Mouse (Mus musculus): Measurements from ENCODE around the gene Ctcf. TPM values are rescaled to one million over a fixed set of nuclear protein-coding genes. Genes with fewer than 3 reads are reported as not detected.
A peak's percentile ranks its signal among the peaks of the same experiment; 100 is the strongest.

Ctcf gene
- polyA plus RNA-seq, 1 experiment, result 37.1 TPM

DNA sequence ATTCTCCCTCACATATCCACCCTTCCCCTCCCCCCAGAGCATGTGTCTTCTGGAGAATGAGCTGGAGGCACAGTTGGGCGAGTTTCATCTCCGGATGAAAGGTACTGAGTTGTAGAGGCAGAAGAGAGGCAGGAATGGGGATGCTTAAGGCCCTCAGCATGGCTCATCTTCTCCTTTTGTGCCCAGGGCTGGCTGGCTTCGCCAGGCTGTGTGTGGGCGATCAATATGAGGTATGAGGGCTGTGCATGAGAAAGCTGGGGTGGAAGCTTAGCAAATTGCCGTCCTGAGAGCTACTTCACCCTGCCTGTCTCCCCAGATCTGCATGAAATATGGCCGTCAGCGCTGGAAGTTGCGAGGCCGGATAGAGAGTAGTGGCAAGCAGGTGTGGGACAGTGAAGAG, 20.4 kb upstream of the Ctcf start:
- peak in 1 of 2 experiments; percentile 74 for DNase-seq (ENCODE audit: extremely low spot score in 1 of 2, low spot score in 1 of 2)

DNA sequence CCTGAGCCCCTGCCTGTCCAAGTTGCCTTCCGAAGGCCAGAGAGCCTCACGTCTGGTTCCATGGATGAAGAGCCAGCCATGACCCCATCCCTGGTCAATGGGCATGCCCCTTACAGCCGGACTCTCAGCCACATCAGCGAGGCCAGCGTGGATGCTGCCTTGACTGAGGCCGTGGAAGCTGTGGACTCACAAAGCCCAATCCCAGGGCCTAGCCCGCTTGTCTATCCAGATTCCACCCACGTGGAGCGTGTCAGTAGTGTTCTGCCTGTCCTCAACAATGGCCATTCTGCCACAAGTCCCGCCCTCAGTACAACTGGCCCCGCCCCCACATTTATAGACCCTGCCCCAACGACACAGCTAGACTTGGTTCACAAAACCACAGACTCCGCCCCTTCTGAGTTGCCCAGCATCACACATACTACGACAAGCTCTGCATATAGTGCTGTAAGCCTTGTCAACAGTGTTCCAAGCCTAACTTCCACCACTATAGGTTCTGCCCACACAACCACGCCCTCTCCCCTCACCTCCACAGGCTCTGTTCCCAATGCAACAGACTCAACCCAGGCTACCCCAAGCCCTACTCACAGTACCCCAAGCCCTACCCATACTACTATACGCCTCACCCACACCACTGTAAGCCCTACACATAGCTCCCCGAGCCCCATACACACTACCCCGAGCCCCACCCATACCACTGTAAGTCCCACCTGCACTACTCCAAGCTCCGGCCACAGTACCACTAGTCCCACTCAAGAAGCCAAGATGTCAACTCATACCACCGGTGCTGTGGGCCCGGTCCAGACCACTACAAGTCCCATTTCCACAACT, 18.7 kb upstream of the Ctcf start:
- DNase-seq (ENCODE audit: extremely low spot score in 1 of 2, low spot score in 1 of 2), result no peak

DNA sequence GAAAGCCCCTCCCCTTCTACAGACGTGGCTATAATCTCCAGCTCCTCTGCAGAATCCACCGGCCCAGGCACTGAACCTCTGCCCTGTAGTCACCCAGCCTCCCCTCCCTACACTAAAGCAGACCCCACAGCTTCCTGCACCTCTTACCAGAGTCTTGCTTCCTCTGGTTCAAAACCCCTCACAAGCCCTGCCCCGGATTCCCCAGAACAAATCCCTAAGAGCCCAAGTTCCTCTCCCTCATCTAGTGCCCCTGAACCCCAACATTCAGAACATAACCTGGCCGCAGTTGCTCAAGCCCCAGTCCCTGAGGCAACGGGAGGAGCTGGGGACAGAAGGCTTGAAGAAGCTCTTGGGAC, 18.1 kb upstream of the Ctcf start:
- DNase-seq (ENCODE audit: extremely low spot score in 1 of 2, low spot score in 1 of 2), result no peak

DNA sequence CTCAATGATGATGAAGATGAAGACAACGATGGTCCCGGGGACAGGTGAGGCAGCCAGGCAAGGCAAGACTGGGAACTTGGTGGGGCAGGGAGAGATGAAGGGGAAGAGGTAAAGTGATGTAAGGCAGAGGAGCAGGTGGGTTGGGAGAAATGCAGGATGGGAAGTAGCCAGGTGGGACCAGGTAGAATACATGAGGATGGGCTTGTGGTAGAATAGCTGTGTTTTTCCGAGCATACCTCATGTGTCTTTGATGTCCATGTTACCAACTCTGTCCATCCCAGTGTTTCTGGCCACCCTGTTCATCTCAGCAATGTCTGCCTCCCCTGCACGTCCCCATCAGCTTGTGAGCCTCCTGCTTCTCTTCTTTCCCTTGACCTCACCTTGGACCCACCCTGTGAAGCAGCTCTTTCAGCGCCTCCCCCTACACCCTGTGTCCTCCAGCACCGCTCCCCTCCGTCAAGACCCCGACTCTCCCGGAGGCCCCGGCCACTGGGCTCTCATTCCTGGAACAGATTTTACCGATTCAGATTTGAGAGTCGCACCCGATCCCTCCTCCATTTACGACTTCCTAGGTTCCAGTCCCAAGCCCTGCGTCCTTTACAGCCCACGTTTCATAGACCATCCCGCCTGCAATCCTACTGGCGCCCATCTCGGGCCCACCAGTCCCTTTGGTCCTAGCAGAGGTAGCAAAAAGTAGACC, 17.3 kb upstream of the Ctcf start:
- no peak for DNase-seq (ENCODE audit: extremely low spot score in 1 of 2, low spot score in 1 of 2)

DNA sequence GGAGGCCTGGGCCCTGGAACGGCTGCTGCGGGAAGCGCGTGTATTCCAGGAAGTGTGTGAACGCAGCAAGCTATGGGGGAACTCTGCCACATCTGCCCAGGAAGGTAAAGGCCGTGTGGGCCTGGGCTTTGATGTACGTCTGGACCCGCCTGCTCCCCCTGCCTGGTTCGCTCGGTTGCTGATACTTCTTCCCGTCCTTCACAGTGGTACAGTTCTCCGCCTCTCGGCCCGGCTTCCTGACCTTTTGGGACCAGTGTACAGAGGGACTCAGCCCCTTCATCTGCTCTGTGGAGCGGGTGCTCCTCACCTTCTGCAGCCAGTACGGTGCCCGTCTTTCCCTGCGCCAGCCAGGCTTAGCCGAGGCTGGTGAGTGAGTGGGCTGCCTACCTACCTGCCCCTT, 16.2 kb upstream of the Ctcf start:
- no peak for DNase-seq (ENCODE audit: extremely low spot score in 1 of 2, low spot score in 1 of 2)

DNA sequence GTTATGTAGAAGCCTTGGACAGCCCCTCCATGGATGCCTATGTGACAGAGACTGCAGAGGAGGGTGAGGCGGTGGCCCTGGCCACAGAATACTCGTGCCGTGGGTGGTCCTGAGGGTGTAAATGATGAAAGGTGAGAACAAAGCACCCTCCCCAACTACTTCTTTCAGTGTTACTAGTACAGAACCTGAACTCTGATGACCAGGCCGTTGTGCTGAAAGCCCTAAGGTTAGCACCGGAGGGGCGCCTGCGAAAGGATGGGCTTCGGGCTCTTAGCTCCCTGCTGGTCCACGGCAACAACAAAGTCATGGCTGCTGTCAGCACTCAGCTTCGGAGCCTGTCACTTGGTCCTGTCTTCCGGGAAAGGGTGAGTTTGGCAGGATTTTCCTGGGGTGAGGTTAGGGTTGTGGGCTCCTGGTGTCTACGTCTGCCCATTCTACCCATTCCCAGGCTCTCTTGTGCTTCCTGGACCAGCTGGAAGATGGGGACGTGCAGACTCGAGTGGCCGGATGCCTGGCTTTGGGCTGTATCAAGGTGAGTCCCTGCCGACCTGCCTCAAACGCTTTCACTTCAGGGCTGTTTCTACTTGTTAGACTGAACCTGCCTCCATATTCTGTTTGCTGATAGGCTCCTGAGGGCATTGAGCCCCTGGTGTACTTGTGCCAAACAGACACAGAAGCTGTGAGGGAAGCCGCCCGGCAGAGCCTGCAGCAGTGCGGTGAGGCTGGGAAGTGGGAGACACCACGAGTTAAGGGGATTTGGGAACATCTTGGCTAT, 15.2 kb upstream of the Ctcf start:
- DNase-seq (ENCODE audit: extremely low spot score in 1 of 2, low spot score in 1 of 2), result no peak

DNA sequence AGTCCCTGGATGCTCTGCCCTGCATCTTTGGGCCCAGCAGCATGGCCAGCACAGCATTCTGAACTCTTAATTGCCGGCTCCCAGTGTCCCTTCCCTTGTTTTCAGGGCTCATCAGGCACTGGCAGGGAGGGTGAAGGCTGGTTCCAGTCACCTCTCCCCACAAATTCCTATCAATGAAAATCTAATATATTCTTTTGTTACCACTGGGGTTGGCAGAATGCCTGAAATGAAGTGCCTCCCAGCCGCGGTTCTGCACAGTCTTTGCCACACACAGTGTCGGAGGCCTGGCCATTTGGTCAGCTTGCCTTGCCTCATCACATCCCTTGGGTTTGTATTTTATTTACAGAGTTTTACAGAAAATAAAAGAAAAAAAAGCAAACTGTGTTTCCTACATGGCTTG, 14.5 kb upstream of the Ctcf start:
- no peak for DNase-seq (ENCODE audit: extremely low spot score in 1 of 2, low spot score in 1 of 2)

DNA sequence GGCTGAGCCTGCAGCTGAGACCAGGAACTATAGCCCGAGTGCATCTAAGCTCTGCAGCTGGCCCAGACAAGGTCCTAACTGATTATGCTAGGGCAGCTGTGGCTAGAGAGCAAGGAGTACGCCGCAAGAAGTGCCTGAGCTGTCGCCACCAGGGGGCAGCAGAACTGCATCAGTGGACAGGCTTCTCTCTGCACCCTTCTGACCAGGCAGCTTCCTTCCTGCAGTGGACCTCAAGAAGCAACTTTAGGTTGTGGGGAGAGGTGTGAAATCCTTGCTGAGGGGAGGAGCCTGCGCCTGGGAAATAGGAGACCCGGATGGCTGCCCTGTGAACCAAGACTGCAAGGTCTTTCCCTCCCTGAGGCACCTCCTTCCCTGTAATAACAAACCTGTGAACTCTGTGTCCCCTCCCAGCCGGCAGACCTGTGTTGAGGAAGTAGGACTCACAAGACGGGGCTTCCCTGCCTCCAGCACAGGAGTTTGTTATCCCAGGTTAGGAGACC, 13.9 kb upstream of the Ctcf start:
- peak; percentile 88 to 97 for DNase-seq (ENCODE audit: extremely low spot score in 1 of 2, low spot score in 1 of 2)

DNA sequence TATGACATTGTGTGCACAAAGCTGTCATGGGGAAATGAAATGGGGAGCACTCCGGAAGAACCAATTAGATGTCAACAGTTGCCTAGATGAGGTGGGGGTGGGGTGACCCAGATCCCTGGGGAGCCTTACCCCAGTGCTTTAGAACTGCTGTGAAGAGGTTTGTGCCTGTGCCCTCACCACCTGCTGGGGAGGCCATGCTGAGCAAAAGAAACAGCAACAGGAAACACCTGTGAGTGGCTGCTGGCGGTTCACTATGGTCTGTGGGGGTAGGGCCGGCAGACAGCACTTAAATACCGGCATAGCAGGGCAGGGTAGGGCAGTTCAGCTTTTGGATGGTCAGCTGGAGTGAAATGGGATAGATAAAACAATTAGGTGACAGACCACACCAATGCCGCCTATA, 13.2 kb upstream of the Ctcf start:
- DNase-seq (ENCODE audit: extremely low spot score in 1 of 2, low spot score in 1 of 2), result no peak

DNA sequence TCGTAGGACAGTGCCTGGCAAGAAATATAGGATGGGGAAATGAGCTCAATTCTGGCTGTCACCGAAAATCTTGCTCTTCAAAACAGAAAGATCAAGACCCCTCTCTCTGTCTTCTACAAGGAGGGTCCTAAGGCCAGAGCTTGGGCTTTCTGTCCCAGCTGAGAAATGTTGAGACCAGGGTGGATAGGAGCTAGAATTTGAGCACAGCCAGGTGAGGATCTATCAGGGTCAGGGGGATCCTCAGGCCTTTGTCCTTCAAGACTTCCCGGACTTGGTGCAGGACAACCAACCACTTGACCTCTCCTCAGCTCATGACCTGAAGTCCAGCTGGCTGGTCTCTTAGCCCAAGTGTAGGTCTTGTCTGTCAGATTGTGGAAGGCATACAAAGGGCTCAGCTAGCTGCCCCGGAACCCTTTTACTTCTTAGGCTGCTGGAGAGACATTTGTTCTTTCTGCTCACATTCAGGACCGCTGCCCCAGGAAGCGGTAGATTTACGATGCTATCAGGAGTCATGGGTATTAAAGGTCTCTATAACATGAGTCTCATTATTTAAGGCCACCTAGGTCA, 12.6 kb upstream of the Ctcf start:
- no peak for DNase-seq (ENCODE audit: extremely low spot score in 1 of 2, low spot score in 1 of 2)

DNA sequence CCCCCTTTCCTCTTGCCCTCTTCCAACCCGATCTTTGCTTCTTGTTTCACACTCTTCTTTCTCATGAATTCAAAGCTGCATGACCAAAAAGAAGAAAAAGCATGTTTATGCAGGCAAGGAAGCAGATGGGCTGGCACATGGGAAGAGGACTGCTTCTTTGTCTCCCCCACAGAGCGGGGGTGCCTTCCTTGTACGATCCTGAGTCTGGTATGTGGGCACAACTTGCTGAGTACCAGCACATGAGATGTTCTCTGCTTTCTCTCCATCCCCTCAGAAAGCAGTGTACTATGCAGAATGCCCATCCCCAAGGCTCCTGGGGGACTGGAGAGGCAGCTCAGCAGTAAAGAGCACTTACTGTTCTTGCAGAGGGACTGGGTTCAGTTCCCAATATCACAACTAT, 12.0 kb upstream of the Ctcf start:
- peak; percentile 86 for DNase-seq (ENCODE audit: extremely low spot score in 1 of 2, low spot score in 1 of 2)

DNA sequence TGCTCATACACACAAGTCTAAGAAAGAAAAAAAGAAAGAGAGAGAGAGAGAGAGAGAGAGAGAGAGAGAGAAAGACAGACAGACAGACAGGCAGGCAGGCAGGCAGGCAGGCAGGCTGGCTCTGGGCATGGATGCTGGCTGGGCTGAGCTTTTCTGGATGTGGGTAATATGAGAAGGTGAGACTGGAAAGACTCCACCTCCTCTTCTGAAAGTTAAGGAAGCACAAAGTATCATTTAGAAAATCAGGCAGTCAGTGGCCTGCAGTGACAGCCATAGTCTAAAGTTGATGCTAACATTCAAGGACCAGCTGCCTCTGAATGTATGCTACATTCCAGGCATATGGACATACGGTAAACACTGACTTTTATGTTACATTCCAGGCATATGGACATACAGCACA, 11.5 kb upstream of the Ctcf start:
- no peak for DNase-seq (ENCODE audit: extremely low spot score in 1 of 2, low spot score in 1 of 2)

DNA sequence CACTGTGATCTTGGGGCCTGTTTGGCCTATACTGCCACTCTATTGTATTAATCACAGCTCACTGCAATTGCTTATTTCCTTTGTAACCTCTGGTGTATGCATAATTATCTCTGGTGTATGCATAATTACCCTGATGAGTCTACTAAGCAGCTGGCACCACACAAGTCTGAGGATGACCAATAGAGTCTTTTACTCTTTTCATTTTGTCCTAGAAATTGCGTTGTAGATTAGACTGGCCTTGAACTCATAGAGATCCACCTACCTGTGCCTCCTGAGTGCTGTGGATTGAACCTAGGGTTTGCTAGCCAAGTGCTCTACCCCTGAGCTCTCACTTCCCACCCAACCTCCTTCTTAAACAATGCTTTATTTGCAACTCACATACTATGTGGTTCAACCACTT, 10.3 kb upstream of the Ctcf start:
- DNase-seq (ENCODE audit: extremely low spot score in 1 of 2, low spot score in 1 of 2), result no peak

DNA sequence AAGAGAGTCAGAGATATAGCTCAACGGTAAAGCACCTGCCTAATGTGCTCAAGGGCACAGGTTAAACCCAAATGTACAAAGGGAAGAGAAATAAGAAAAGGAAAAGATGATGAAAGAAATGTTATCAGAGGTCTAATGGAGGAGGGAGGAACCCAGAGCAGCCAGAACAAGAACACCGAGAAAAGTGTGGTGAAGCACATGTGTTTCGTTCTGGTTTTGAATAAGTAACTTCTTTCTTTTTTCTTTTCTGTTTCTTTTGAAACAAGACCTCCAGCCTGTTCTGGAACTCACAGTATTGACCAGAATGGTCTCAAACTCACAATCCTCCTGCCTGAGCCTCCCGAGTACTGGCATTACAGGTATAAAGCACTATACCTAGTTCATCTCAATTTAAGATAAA, 7.0 kb upstream of the Ctcf start:
- DNase-seq (ENCODE audit: extremely low spot score in 1 of 2, low spot score in 1 of 2), result no peak

DNA sequence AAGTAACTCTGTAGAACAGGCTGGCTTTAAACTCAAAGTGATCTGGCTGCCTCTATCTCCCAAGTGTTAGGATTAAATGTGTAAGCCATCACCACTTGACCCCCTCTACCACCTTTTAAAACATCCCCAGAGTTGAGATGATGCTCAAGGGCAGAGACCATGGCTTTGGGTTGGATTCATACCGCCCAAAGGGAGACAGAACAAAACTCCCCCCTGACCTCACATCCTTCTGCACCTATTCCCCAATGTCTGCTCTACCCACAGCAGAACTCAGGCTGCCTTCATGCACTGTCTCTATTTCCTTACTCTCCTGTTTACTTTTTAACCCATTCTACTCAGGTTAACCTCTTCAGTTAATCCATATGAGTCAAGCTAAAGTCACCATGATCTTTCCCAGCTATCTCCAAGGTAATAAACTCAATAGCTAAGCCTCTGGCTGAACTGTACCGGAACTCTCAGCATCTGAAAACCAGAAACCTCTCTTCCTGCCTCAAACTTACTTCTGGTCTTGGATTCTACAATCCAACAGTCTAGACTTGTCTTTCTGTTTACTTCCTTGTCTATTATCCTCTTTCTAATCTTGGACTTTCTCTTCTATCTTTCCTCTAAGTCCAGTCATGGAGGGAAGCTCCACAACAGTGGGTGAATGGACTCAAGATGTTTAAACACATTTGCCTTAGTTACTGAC, 1.5 kb upstream of the Ctcf start:
- no peak for DNase-seq (ENCODE audit: extremely low spot score in 1 of 2, low spot score in 1 of 2)

DNA sequence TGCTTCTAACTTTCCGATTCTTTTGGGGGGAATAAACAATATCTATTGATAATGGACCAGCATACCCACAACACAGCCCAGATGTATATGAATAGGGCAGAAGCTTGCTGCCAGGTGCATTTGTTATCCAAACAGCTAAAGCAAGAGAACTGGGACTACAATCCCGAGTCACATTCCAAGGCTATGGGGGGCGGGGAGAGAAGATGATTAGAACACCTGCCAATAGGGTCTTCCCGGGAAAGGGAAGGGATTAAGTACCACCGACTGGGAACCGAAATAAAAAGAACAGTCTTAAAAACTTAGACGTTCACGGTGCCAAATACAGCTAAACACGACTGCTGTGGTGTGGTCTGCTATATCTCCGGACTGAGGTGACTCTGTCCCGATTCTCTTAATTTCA, 887 bp upstream of the Ctcf start:
- DNase-seq (ENCODE audit: extremely low spot score in 1 of 2, low spot score in 1 of 2), result no peak

DNA sequence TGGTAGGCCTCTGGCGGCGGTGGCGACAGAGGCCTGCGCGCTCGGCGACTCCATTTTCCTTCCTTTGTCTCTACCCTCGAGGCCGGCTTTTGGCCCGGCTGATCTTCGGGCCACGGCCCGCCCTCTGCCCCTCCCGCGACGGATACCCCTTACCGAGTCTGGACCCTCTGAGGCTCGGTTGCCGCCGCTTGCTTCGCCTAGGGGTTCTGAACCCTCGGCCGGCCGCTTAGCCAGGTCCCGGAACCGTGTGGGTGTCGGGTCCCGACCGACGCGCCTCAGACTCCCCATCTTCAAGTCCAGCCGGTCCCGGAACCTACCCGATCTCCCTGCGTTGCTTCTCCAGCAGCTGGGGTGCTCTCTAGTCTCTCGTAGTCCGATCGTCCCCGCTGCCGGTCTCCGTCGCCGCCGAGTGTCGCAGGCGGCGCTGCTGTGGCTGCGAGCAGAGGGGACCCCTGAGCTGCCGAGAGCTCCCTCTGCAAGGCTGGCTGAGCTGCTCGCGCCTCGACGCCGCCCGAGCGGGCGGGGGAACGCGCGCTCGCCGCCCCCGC, 669 bp downstream of the Ctcf start, which contains the start of gene Agrp:
Agrp (minus strand) TSS at position 431 of the 548 bp plus-strand sequence.
- peak in 1 of 2 experiments; percentile 41 for DNase-seq (ENCODE audit: extremely low spot score in 1 of 2, low spot score in 1 of 2)

DNA sequence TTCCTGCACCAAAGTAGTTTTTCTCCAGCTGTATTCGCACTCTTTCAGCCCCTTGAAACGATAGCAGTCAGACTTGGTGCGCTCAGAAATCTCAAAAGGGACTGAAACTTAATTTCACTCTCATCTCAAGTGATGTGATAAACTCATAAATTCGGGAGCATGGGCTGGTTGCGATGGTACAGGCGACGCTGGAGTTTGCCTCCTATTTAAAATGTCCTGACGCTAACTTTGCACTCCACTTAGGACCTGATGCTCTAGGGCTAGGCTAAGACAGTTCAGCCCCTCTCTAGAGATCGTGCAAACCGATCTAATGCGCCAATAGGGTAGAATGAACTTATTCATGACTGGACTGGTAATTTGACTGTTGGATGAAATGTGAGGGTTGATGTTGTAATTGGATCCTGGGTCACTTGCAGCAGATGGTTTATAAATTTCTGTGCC, 1.3 kb downstream of the Ctcf start:
- DNase-seq (ENCODE audit: extremely low spot score in 1 of 2, low spot score in 1 of 2), result no peak

DNA sequence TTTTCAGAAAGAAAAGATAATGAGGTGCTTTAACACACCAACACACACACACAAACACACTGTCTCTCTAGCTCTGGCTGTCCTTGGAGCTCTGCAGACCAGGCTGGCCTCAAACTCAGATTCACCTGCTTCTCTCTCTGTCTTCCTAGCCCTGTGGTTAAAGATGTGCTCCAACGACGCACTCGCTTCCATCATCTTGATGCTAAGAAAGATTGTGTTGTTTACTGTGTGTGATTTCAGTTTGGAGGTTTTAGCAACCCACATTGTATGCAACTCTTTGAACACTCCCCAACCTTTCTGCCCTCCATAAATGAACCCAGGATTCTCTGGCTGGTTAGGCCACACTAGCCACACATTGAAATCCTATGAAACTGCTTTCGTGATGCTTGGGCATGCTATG, 2.1 kb downstream of the Ctcf start:
- DNase-seq (ENCODE audit: extremely low spot score in 1 of 2, low spot score in 1 of 2), result no peak

DNA sequence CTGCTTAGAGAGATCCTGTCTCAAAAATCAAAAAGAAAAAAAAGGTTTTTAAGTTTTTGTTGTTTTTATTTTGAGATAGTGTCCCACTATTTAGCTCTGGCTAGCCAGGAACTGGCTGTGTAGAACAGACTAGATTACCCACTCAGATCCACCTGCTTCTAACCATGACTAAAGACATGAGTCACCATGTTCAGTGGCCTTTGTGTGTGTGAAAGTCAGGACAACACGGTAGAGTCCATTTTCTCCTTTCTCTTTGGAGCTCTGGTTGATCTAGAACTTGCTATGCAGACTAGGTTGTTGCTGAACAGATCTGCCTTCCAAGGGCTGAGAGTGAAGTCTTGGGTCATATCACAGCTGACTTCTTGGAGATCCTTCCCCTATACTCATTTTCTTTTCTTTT, 3.5 kb downstream of the Ctcf start:
- no peak for DNase-seq (ENCODE audit: extremely low spot score in 1 of 2, low spot score in 1 of 2)
